Mouse (Mus musculus) cerebellum, postnatal 14 days (tissue): ENCODE data around the gene Pitx2.

ENCODE experiments used
- DNase-seq, 2 experiments: peaks; one replicate each; pipeline ENCODE4 v3.0.0; 2021; ENCODE audit warnings: mixed read lengths in 2 of 2

Gene Pitx2

GRCm38 (mm10) chr3:129202871-129203740, 3.4 kb downstream of the Pitx2 start:
- peak in 1 of 2 experiments; percentile 33 for DNase-seq

- DNase-seq, result peak in 1 of 2 experiments; percentile 20
Observed at GRCm38 (mm10) chr3:129203761-129204440, 4.2 kb downstream of the Pitx2 start.

GRCm38 (mm10) chr3:129204441-129205313, 5.0 kb downstream of the Pitx2 start:
- peak; percentile 86 to 87 for DNase-seq

GRCm38 (mm10) chr3:129205481-129206175, 6.0 kb downstream of the Pitx2 start:
- DNase-seq, result peak in 1 of 2 experiments; percentile 52

GRCm38 (mm10) chr3:129206776-129207175, 7.1 kb downstream of the Pitx2 start:
- peak in 1 of 2 experiments; percentile 15 for DNase-seq

GRCm38 (mm10) chr3:129207231-129208030, 7.8 kb downstream of the Pitx2 start:
- DNase-seq, result peak in 1 of 2 experiments; percentile 13

GRCm38 (mm10) chr3:129208031-129208380, 8.3 kb downstream of the Pitx2 start:
- no peak for DNase-seq

- no peak for DNase-seq
Observed at GRCm38 (mm10) chr3:129208421-129208820, 8.7 kb downstream of the Pitx2 start.

GRCm38 (mm10) chr3:129209266-129209665, 9.6 kb downstream of the Pitx2 start:
- no peak for DNase-seq

GRCm38 (mm10) chr3:129209771-129210170, 10.1 kb downstream of the Pitx2 start:
- no peak for DNase-seq

GRCm38 (mm10) chr3:129212038-129212645, 12.5 kb downstream of the Pitx2 start:
- no peak for DNase-seq

GRCm38 (mm10) chr3:129212807-129213206, 13.1 kb downstream of the Pitx2 start:
- DNase-seq, result peak in 1 of 2 experiments; percentile 9

GRCm38 (mm10) chr3:129213633-129214145, 14.0 kb downstream of the Pitx2 start:
- peak; percentile 69 to 81 for DNase-seq

- peak in 1 of 2 experiments; percentile 41 for DNase-seq
Observed at GRCm38 (mm10) chr3:129214146-129214665, 14.5 kb downstream of the Pitx2 start.

GRCm38 (mm10) chr3:129214666-129215161, 15.0 kb downstream of the Pitx2 start:
- peak in 1 of 2 experiments; percentile 26 for DNase-seq

- no peak for DNase-seq
Observed at GRCm38 (mm10) chr3:129215241-129215750, 15.6 kb downstream of the Pitx2 start.

GRCm38 (mm10) chr3:129215751-129216331, 16.2 kb downstream of the Pitx2 start:
- peak in 1 of 2 experiments; percentile 51 for DNase-seq

- no peak for DNase-seq
Observed at GRCm38 (mm10) chr3:129216491-129216890, 16.8 kb downstream of the Pitx2 start.

- DNase-seq, result peak in 1 of 2 experiments; percentile 38
Observed at GRCm38 (mm10) chr3:129216911-129217561, 17.4 kb downstream of the Pitx2 start.
